Mouse (Mus musculus): ENCODE measurements around the gene Map1lc3a. TPM values are rescaled to one million over a fixed set of nuclear protein-coding genes. Genes with fewer than 3 reads are reported as not detected.
A peak's percentile ranks its signal among the peaks of the same experiment; 100 is the strongest.

Gene Map1lc3a
- total RNA-seq, 1 experiment = 38.4 TPM

GRCm38 (mm10) chr2:155249588-155249987 is 26.5 kb upstream of the Map1lc3a start:
- Histone ChIP-seq H3K9me3 (ENCODE audit: control insufficient read depth, insufficient read depth, low read depth, low read length) (no peaks in the 10 kb centered on the region), H3K4me1 (ENCODE audit: control insufficient read depth in 2 of 2, insufficient read depth in 2 of 2, low read length in 2 of 2, poor library complexity in 1 of 2) (no peaks in the 10 kb centered on the region), H3K4me3 (ENCODE audit: insufficient read depth in 1 of 2, low read depth in 1 of 2, low read length in 2 of 2, poor library complexity in 1 of 2, severe bottlenecking in 1 of 2) (no peak overlapping the region), H3K9ac (ENCODE audit: insufficient read depth, low read depth, low read length, poor library complexity, severe bottlenecking) (no peak overlapping the region), H3K36me3 (ENCODE audit: control insufficient read depth, insufficient read depth, low read length, poor library complexity, severe bottlenecking) (peaks cover 22% of the 10 kb centered on the region), H3K27ac (ENCODE audit: insufficient read depth, low read depth, low read length, poor library complexity, severe bottlenecking) (no peak overlapping the region)
- no peak for DNase-seq (ENCODE audit: low read depth, low spot score)
- in situ Hi-C loops (cut with MboI; ENCODE audit: low sequenced_read_pairs in 2 of 2, unreplicated experiment in 2 of 2) = no loop called here
- no peak for TF ChIP-seq ZNF384 (IDR thresholded peaks at IDR 0.05; ENCODE audit: low read depth, low read length)
- no peak for TF ChIP-seq MAFK (IDR thresholded peaks at IDR 0.05; ENCODE audit: insufficient read depth, low read depth, low read length)

GRCm38 (mm10) chr2:155265526-155265925 is 10.6 kb upstream of the Map1lc3a start:
- Histone ChIP-seq H3K36me3 (ENCODE audit: control insufficient read depth, insufficient read depth, low read length, poor library complexity, severe bottlenecking) (no peaks in the 10 kb centered on the region), H3K9ac (ENCODE audit: insufficient read depth, low read depth, low read length, poor library complexity, severe bottlenecking) (no peak overlapping the region), H3K4me3 (ENCODE audit: insufficient read depth in 1 of 2, low read depth in 1 of 2, low read length in 2 of 2, poor library complexity in 1 of 2, severe bottlenecking in 1 of 2) (no peak overlapping the region), H3K9me3 (ENCODE audit: control insufficient read depth, insufficient read depth, low read depth, low read length) (no peaks in the 10 kb centered on the region), H3K4me1 (ENCODE audit: control insufficient read depth in 2 of 2, insufficient read depth in 2 of 2, low read length in 2 of 2, poor library complexity in 1 of 2) (no peaks in the 10 kb centered on the region), H3K27ac (ENCODE audit: insufficient read depth, low read depth, low read length, poor library complexity, severe bottlenecking) (no peak overlapping the region)
- DNase-seq (ENCODE audit: low read depth, low spot score) = no peak
- TF ChIP-seq CHD2 (IDR thresholded peaks at IDR 0.05; ENCODE audit: low read depth, low read length) = no peak
- TF ChIP-seq ZNF384 (IDR thresholded peaks at IDR 0.05; ENCODE audit: low read depth, low read length) = no peak
- no peak for TF ChIP-seq ZC3H11A (IDR thresholded peaks at IDR 0.05; ENCODE audit: borderline replicate concordance, low read depth, low read length)
- no peak for TF ChIP-seq HCFC1 (IDR thresholded peaks at IDR 0.05; ENCODE audit: borderline replicate concordance, insufficient read depth, low read length)
- no peak for TF ChIP-seq MAFK (IDR thresholded peaks at IDR 0.05; ENCODE audit: insufficient read depth, low read depth, low read length)
- in situ Hi-C loops (cut with MboI; ENCODE audit: low sequenced_read_pairs in 2 of 2, unreplicated experiment in 2 of 2) = no loop called here

- Histone ChIP-seq H3K4me1 (ENCODE audit: control insufficient read depth in 2 of 2, insufficient read depth in 2 of 2, low read length in 2 of 2, poor library complexity in 1 of 2) (no peaks in the 10 kb centered on the region), H3K36me3 (ENCODE audit: control insufficient read depth, insufficient read depth, low read length, poor library complexity, severe bottlenecking) (no peaks in the 10 kb centered on the region), H3K4me3 (ENCODE audit: insufficient read depth in 1 of 2, low read depth in 1 of 2, low read length in 2 of 2, poor library complexity in 1 of 2, severe bottlenecking in 1 of 2) (no peak overlapping the region), H3K27ac (ENCODE audit: insufficient read depth, low read depth, low read length, poor library complexity, severe bottlenecking) (no peak overlapping the region), H3K9me3 (ENCODE audit: control insufficient read depth, insufficient read depth, low read depth, low read length) (no peaks in the 10 kb centered on the region), H3K9ac (ENCODE audit: insufficient read depth, low read depth, low read length, poor library complexity, severe bottlenecking) (no peak overlapping the region)
- no peak for TF ChIP-seq HCFC1 (IDR thresholded peaks at IDR 0.05; ENCODE audit: borderline replicate concordance, insufficient read depth, low read length)
- no peak for TF ChIP-seq CHD2 (IDR thresholded peaks at IDR 0.05; ENCODE audit: low read depth, low read length)
- TF ChIP-seq ZNF384 (IDR thresholded peaks at IDR 0.05; ENCODE audit: low read depth, low read length) = no peak
- TF ChIP-seq ZC3H11A (IDR thresholded peaks at IDR 0.05; ENCODE audit: borderline replicate concordance, low read depth, low read length) = no peak
- no peak for DNase-seq (ENCODE audit: low read depth, low spot score)
- in situ Hi-C loops (cut with MboI; ENCODE audit: low sequenced_read_pairs in 2 of 2, unreplicated experiment in 2 of 2) = no loop called here
Measured at GRCm38 (mm10) chr2:155266896-155267295, 9.2 kb upstream of the Map1lc3a start.

- DNase-seq (ENCODE audit: low read depth, low spot score) = no peak
- Histone ChIP-seq H3K4me1 (ENCODE audit: control insufficient read depth in 2 of 2, insufficient read depth in 2 of 2, low read length in 2 of 2, poor library complexity in 1 of 2) (no peaks in the 10 kb centered on the region; a peak in 1 of 4 replicates), H3K36me3 (ENCODE audit: control insufficient read depth, insufficient read depth, low read length, poor library complexity, severe bottlenecking) (no peaks in the 10 kb centered on the region), H3K4me3 (ENCODE audit: insufficient read depth in 1 of 2, low read depth in 1 of 2, low read length in 2 of 2, poor library complexity in 1 of 2, severe bottlenecking in 1 of 2) (no peak overlapping the region), H3K27ac (ENCODE audit: insufficient read depth, low read depth, low read length, poor library complexity, severe bottlenecking) (no peak overlapping the region), H3K9ac (ENCODE audit: insufficient read depth, low read depth, low read length, poor library complexity, severe bottlenecking) (no peak overlapping the region), H3K9me3 (ENCODE audit: control insufficient read depth, insufficient read depth, low read depth, low read length) (no peaks in the 10 kb centered on the region)
- in situ Hi-C loops (cut with MboI; ENCODE audit: low sequenced_read_pairs in 2 of 2, unreplicated experiment in 2 of 2) = no loop called here
- TF ChIP-seq MAFK (IDR thresholded peaks at IDR 0.05; ENCODE audit: insufficient read depth, low read depth, low read length) (no peak), CHD2 (IDR thresholded peaks at IDR 0.05; ENCODE audit: low read depth, low read length) (no peak), HCFC1 (IDR thresholded peaks at IDR 0.05; ENCODE audit: borderline replicate concordance, insufficient read depth, low read length) (no peak), ZC3H11A (IDR thresholded peaks at IDR 0.05; ENCODE audit: borderline replicate concordance, low read depth, low read length) (0 out of 2 replicates have a peak, but pooled peaks have one; percentile 35)
Measured at GRCm38 (mm10) chr2:155271957-155272356, 4.1 kb upstream of the Map1lc3a start.

GRCm38 (mm10) chr2:155272396-155273170 is 3.5 kb upstream of the Map1lc3a start:
- TF ChIP-seq HCFC1 (IDR thresholded peaks at IDR 0.05; ENCODE audit: borderline replicate concordance, insufficient read depth, low read length) (no peak), ZC3H11A (IDR thresholded peaks at IDR 0.05; ENCODE audit: borderline replicate concordance, low read depth, low read length) (no peak), MAFK (IDR thresholded peaks at IDR 0.05; ENCODE audit: insufficient read depth, low read depth, low read length) (no peak), ZNF384 (IDR thresholded peaks at IDR 0.05; ENCODE audit: low read depth, low read length) (no peak), CHD2 (IDR thresholded peaks at IDR 0.05; ENCODE audit: low read depth, low read length) (no peak)
- in situ Hi-C loops (cut with MboI; ENCODE audit: low sequenced_read_pairs in 2 of 2, unreplicated experiment in 2 of 2) = no loop called here

More at GRCm38 (mm10) chr2:155272396-155273170, 3.5 kb upstream of the Map1lc3a start:
- H3K9me3 ChIP-seq (ENCODE audit: control insufficient read depth, insufficient read depth, low read depth, low read length) = no peaks in the 10 kb centered on the region
- H3K9ac ChIP-seq (ENCODE audit: insufficient read depth, low read depth, low read length, poor library complexity, severe bottlenecking) = no peak overlapping the region
- no peak for DNase-seq (ENCODE audit: low read depth, low spot score)
- peaks cover 0 to 5% of the 10 kb centered on the region in 2 experiments; a peak in 2 of 4 replicates for H3K4me1 ChIP-seq (ENCODE audit: control insufficient read depth in 2 of 2, insufficient read depth in 2 of 2, low read length in 2 of 2, poor library complexity in 1 of 2)
- no peak overlapping the region for H3K4me3 ChIP-seq (ENCODE audit: insufficient read depth in 1 of 2, low read depth in 1 of 2, low read length in 2 of 2, poor library complexity in 1 of 2, severe bottlenecking in 1 of 2)
- no peak overlapping the region for H3K27ac ChIP-seq (ENCODE audit: insufficient read depth, low read depth, low read length, poor library complexity, severe bottlenecking)
- no peaks in the 10 kb centered on the region for H3K36me3 ChIP-seq (ENCODE audit: control insufficient read depth, insufficient read depth, low read length, poor library complexity, severe bottlenecking)

Measured in ES-E14 (cell line).